Mouse (Mus musculus) brain, embryonic 14.5 days (tissue): Measurements from ENCODE around the gene Ptcd3.

Experiments used
- CTCF ChIP-seq: fragments of 200-500 bp; IDR thresholded peaks from 2 replicates; pipeline ENCODE4 v1.5.1; 2012; ENCODE audit warnings: inconsistent platforms, mild to moderate bottlenecking, moderate library complexity, borderline replicate concordance; ENCODE audit not compliant: insufficient read depth, insufficient read length; ENCODE audit errors: extremely low read depth
- POLR2A ChIP-seq: fragments of 200-500 bp; IDR thresholded peaks from 2 replicates; pipeline ENCODE4 v1.6.1; 2012; ENCODE audit warnings: mild to moderate bottlenecking, inconsistent platforms, borderline replicate concordance; ENCODE audit not compliant: poor library complexity, insufficient read depth, insufficient read length, severe bottlenecking; ENCODE audit errors: extremely low read depth

- TF ChIP-seq CTCF: no peak
- no peak for TF ChIP-seq POLR2A
These were observed 23.8 kb upstream of the Ptcd3 start for GRCm38 (mm10) chr6:71932347-71932746.
